In genomic region chr15:102411077-102411476, GRCm38 (mm10) we compare ENCODE assay signal across 11 mouse cellular contexts. TPM values are rescaled to one million over a fixed set of nuclear protein-coding genes. Genes with fewer than 3 reads are reported as not detected.
DNase-seq lines count a peak whose midpoint lies in the region; ATAC-seq and TF ChIP-seq lines count a peak whose summit lies in the region.
"Had no signal": no experiment of that assay in that cellular context is flagged by ENCODE, and none has a peak within 500 bp of the region (broad histone marks: within the 10 kb centered on the region; RNA-seq: fewer than 3 reads in every experiment).

No protein-coding gene starts in this region.

- no peaks in the 10 kb centered on the region for H3K27me3 ChIP-seq in heart, embryonic 11.5 days (ENCODE audit: control insufficient read depth, insufficient read depth, low read length)
- H3K27me3 ChIP-seq in heart, adult 2 months (ENCODE audit: control insufficient read depth, insufficient read depth, low read length): no peaks in the 10 kb centered on the region
- no peaks in the 10 kb centered on the region for H3K27me3 ChIP-seq in midbrain, embryonic 11.5 days (ENCODE audit: control insufficient read depth, insufficient read depth, low read length)
- H3K27me3 ChIP-seq in midbrain, postnatal 0 days (ENCODE audit: insufficient read depth, low read length): no peaks in the 10 kb centered on the region
- no peaks in the 10 kb centered on the region for H3K27me3 ChIP-seq in limb, embryonic 13.5 days
- H3K27me3 ChIP-seq in stomach, embryonic 15.5 days (replicated peaks): no peaks in the 10 kb centered on the region

- no peak overlapping the region for H3K4me3 ChIP-seq in heart, embryonic 11.5 days (ENCODE audit: low read depth, low read length)
- no peak overlapping the region; the same call in 1 of the 2 replicates for H3K4me3 ChIP-seq in heart, adult 2 months
- no peak overlapping the region for H3K4me3 ChIP-seq in midbrain, embryonic 11.5 days (ENCODE audit: low read depth, low read length)
- H3K4me3 ChIP-seq in midbrain, postnatal 0 days (ENCODE audit: low read depth, low read length): no peak overlapping the region
- peak overlapping the region; percentile 13; the same call in 1 of the 2 replicates for H3K4me3 ChIP-seq in limb, embryonic 13.5 days
- H3K4me3 ChIP-seq in stomach, embryonic 15.5 days (replicated peaks): no peak overlapping the region

- H3K9ac ChIP-seq in heart, embryonic 11.5 days (ENCODE audit: low read depth, low read length): no peak overlapping the region
- no peak overlapping the region for H3K9ac ChIP-seq in heart, adult 2 months (ENCODE audit: low read depth, low read length)
- H3K9ac ChIP-seq in midbrain, embryonic 11.5 days (ENCODE audit: low read length): no peak overlapping the region
- H3K9ac ChIP-seq in midbrain, postnatal 0 days (replicated peaks; ENCODE audit: low read length, poor library complexity, severe bottlenecking): no peak overlapping the region
- no peak overlapping the region for H3K9ac ChIP-seq in limb, embryonic 13.5 days
- H3K9ac ChIP-seq in stomach, embryonic 15.5 days: no peak overlapping the region

- H3K4me2 ChIP-seq in heart, embryonic 11.5 days: peak overlapping the region; percentile 29
- 0 out of 2 replicates have a peak overlapping the region, but pooled peaks have one; percentile 15 for H3K4me2 ChIP-seq in midbrain, embryonic 11.5 days
- H3K4me2 ChIP-seq in midbrain, postnatal 0 days (ENCODE audit: low read depth, low read length, poor library complexity, severe bottlenecking): no peak overlapping the region
- peak overlapping the region; percentile 44 for H3K4me2 ChIP-seq in limb, embryonic 13.5 days (replicated peaks)
- H3K4me2 ChIP-seq in stomach, embryonic 15.5 days: peak overlapping the region; percentile 30; the same call in 1 of the 2 replicates

- H3K36me3 ChIP-seq in heart, embryonic 11.5 days (ENCODE audit: control insufficient read depth, insufficient read depth, low read length): peaks cover 37% of the 10 kb centered on the region
- H3K36me3 ChIP-seq in heart, adult 2 months (ENCODE audit: control insufficient read depth, insufficient read depth, low read length): peaks cover 49% of the 10 kb centered on the region
- peaks cover 47% of the 10 kb centered on the region for H3K36me3 ChIP-seq in midbrain, embryonic 11.5 days (ENCODE audit: control insufficient read depth, insufficient read depth, low read length)
- H3K36me3 ChIP-seq in midbrain, postnatal 0 days (ENCODE audit: insufficient read depth, low read length): peaks cover 21% of the 10 kb centered on the region
- H3K36me3 ChIP-seq in limb, embryonic 13.5 days: peaks cover 74% of the 10 kb centered on the region
- peaks cover 41% of the 10 kb centered on the region for H3K36me3 ChIP-seq in stomach, embryonic 15.5 days

- no peak for DNase-seq in heart, adult 2 months
- no peak for DNase-seq in midbrain, embryonic 11.5 days (ENCODE audit: low spot score, missing footprints)
- no peak for DNase-seq in midbrain, postnatal 0 days (ENCODE audit: low spot score)
- DNase-seq: lung, postnatal 36 days had no signal

- 96% methylated on average over 1 of the region's 1 CpGs for WGBS in heart, embryonic 11.5 days (ENCODE audit: insufficient replicate concordance)
- 97% methylated on average over 1 of the region's 1 CpGs for WGBS in heart, adult 2 months
- 91% methylated on average over 1 of the region's 1 CpGs for WGBS in midbrain, embryonic 11.5 days
- WGBS in midbrain, postnatal 0 days: 92% methylated on average over 1 of the region's 1 CpGs
- 95% methylated on average over 1 of the region's 1 CpGs for WGBS in limb, embryonic 13.5 days
- WGBS in stomach, embryonic 15.5 days: 90% methylated on average over 1 of the region's 1 CpGs

- intact Hi-C loops in heart, adult 2 months (cut with DNase I): no loop called here

- peaks cover 11% of the 10 kb centered on the region; the same call in 1 of the 2 replicates for H3K4me1 ChIP-seq in heart, embryonic 11.5 days (ENCODE audit: control insufficient read depth, insufficient read depth, low read length)
- H3K4me1 ChIP-seq in heart, adult 2 months (ENCODE audit: control insufficient read depth, insufficient read depth, low read length): peaks cover 12% of the 10 kb centered on the region
- H3K4me1 ChIP-seq in midbrain, embryonic 11.5 days (ENCODE audit: control insufficient read depth, insufficient read depth, low read length): peaks cover 24% of the 10 kb centered on the region
- peaks cover 12% of the 10 kb centered on the region; the same call in 1 of the 2 replicates for H3K4me1 ChIP-seq in midbrain, postnatal 0 days (ENCODE audit: insufficient read depth, low read length)
- H3K4me1 ChIP-seq in limb, embryonic 13.5 days: peaks cover 48% of the 10 kb centered on the region
- peaks cover 15% of the 10 kb centered on the region; the same call in 1 of the 2 replicates for H3K4me1 ChIP-seq in stomach, embryonic 15.5 days

- no peak for TF ChIP-seq POLR2A in heart, adult 2 months (IDR thresholded peaks at IDR 0.05; ENCODE audit: insufficient read depth, low read depth, low read length)

- H3K27ac ChIP-seq in heart, embryonic 11.5 days (ENCODE audit: low read depth, low read length): no peak overlapping the region
- H3K27ac ChIP-seq in heart, adult 2 months: no peak overlapping the region
- H3K27ac ChIP-seq in midbrain, embryonic 11.5 days (ENCODE audit: low read depth, low read length): no peak overlapping the region
- no peak overlapping the region for H3K27ac ChIP-seq in midbrain, postnatal 0 days (ENCODE audit: low read depth, low read length)
- H3K27ac ChIP-seq in limb, embryonic 13.5 days: no peak overlapping the region
- H3K27ac ChIP-seq in stomach, embryonic 15.5 days: no peak overlapping the region

- TF ChIP-seq EP300 in heart, adult 2 months (IDR thresholded peaks at IDR 0.05; ENCODE audit: insufficient read depth, low read depth, low read length): no peak

- no peak for TF ChIP-seq CTCF in heart, adult 2 months (IDR thresholded peaks at IDR 0.05)
- no peak for TF ChIP-seq CTCF in midbrain, postnatal 0 days (IDR thresholded peaks at IDR 0.05)

- 0 out of 2 replicates have a peak, but pooled peaks cover 2% of the 10 kb centered on the region for H3K79me2 ChIP-seq in heart, adult 2 months (replicated peaks; ENCODE audit: control insufficient read depth, insufficient read depth, low read length)

- H3K9me3 ChIP-seq in heart, embryonic 11.5 days (replicated peaks; ENCODE audit: control insufficient read depth, low read length): no peaks in the 10 kb centered on the region
- H3K9me3 ChIP-seq in midbrain, embryonic 11.5 days (ENCODE audit: control insufficient read depth, low read length): no peaks in the 10 kb centered on the region
- H3K9me3 ChIP-seq in midbrain, postnatal 0 days (ENCODE audit: low read length): no peaks in the 10 kb centered on the region
- H3K9me3 ChIP-seq in limb, embryonic 13.5 days: no peaks in the 10 kb centered on the region
- H3K9me3 ChIP-seq in stomach, embryonic 15.5 days: no peaks in the 10 kb centered on the region

- no peak for ATAC-seq in heart, embryonic 11.5 days (replicated peaks; ENCODE audit: insufficient number of reproducible peaks, low FRiP score, low TSS enrichment)
- no peak for ATAC-seq in midbrain, embryonic 11.5 days (ENCODE audit: low FRiP score)
- no peak for ATAC-seq in midbrain, postnatal 0 days (ENCODE audit: low FRiP score)
- ATAC-seq in limb, embryonic 13.5 days (ENCODE audit: low FRiP score, low read depth): no peak
- ATAC-seq in stomach, embryonic 15.5 days (ENCODE audit: insufficient read depth, low FRiP score, low read depth): no peak
- no peak for ATAC-seq in activated CD4-positive, CD25-positive, alpha-beta regulatory T cell, adult 4 months
- ATAC-seq in megakaryocyte, adult 5-6 weeks (ENCODE audit: poor library complexity, severe bottlenecking): no peak

RNA-seq across cellular contexts. Expression of gene Sp1, which starts 5.1 kb away (rescaled TPM):
- polyA plus RNA-seq in heart, embryonic 11.5 days (2014; fragmentation: Nextera tagmentation; extraction: Ambion mirVana): 7.5 and 8.1 TPM in 2 replicates
- 10 to 100 TPM; 36.5 to 41.5 TPM for total RNA-seq in heart, adult 2 months (2021)
- 9.6 and 17.3 TPM in 2 replicates for polyA plus RNA-seq in heart, adult 2 months (2012; rRNA removed)
- 11.2 and 11.7 TPM in 2 replicates for polyA plus RNA-seq in midbrain, embryonic 11.5 days (2014; fragmentation: Nextera tagmentation; extraction: Ambion mirVana)
- 20.9 and 25.6 TPM in 2 replicates for total RNA-seq in midbrain, postnatal 0 days (2014; rRNA removed)
- polyA plus RNA-seq in midbrain, postnatal 0 days (2015; fragmentation: Nextera tagmentation; extraction: Ambion mirVana): 2.2 and 2.8 TPM in 2 replicates
- 11.6 and 12.0 TPM in 2 replicates for polyA plus RNA-seq in limb, embryonic 13.5 days (2015; fragmentation: Nextera tagmentation; extraction: Ambion mirVana)
- 9.6 and 9.7 TPM in 2 replicates for polyA plus RNA-seq in stomach, embryonic 15.5 days (2015; fragmentation: Nextera tagmentation; extraction: Ambion mirVana)
- 10 to 100 TPM; 20.6 to 21.6 TPM for polyA plus RNA-seq in activated CD4-positive, CD25-positive, alpha-beta regulatory T cell, adult 4 months (2017; shearing (Covaris generic))
- total RNA-seq in megakaryocyte, adult 5-6 weeks (2015): 68.3 and 71.8 TPM in 2 replicates
- 64.1 and 72.2 TPM in 2 replicates for total RNA-seq in megakaryocyte, adult 5-6 weeks (2017)

RNA-seq across cellular contexts. Expression of gene Amhr2, which starts 34.1 kb away (rescaled TPM):
- 0.93 and 1.2 TPM in 2 replicates for polyA plus RNA-seq in heart, embryonic 11.5 days (2014; fragmentation: Nextera tagmentation; extraction: Ambion mirVana)
- total RNA-seq in heart, adult 2 months (2021): under 1 TPM; 0.36 to 0.60 TPM
- polyA plus RNA-seq in heart, adult 2 months (2012; rRNA removed): 0.31 and 0.44 TPM in 2 replicates
- 0.37 TPM in 1 of 2 replicates, not detected in the other for polyA plus RNA-seq in midbrain, embryonic 11.5 days (2014; fragmentation: Nextera tagmentation; extraction: Ambion mirVana)
- total RNA-seq in midbrain, postnatal 0 days (2014; rRNA removed): 0.38 and 0.85 TPM in 2 replicates
- polyA plus RNA-seq in midbrain, postnatal 0 days (2015; fragmentation: Nextera tagmentation; extraction: Ambion mirVana): 0.60 and 1.0 TPM in 2 replicates
- polyA plus RNA-seq in limb, embryonic 13.5 days (2015; fragmentation: Nextera tagmentation; extraction: Ambion mirVana): 0.23 and 0.36 TPM in 2 replicates
- 0.90 and 1.3 TPM in 2 replicates for polyA plus RNA-seq in stomach, embryonic 15.5 days (2015; fragmentation: Nextera tagmentation; extraction: Ambion mirVana)
- polyA plus RNA-seq in activated CD4-positive, CD25-positive, alpha-beta regulatory T cell, adult 4 months (2017; shearing (Covaris generic)): not detected
- total RNA-seq in megakaryocyte, adult 5-6 weeks (2015): not detected in 2 replicates
- total RNA-seq in megakaryocyte, adult 5-6 weeks (2017): not detected in 2 replicates
- total RNA-seq: hematopoietic stem cell, adult 5-6 weeks had no signal

RNA-seq across cellular contexts. Expression of gene Sp7, which starts 44.1 kb away (rescaled TPM):
- 0.20 and 0.52 TPM in 2 replicates for polyA plus RNA-seq in heart, embryonic 11.5 days (2014; fragmentation: Nextera tagmentation; extraction: Ambion mirVana)
- total RNA-seq in heart, adult 2 months (2021): not detected
- 0.06 TPM in 1 of 2 replicates, not detected in the other for polyA plus RNA-seq in heart, adult 2 months (2012; rRNA removed)
- 0.51 and 0.90 TPM in 2 replicates for polyA plus RNA-seq in midbrain, embryonic 11.5 days (2014; fragmentation: Nextera tagmentation; extraction: Ambion mirVana)
- total RNA-seq in midbrain, postnatal 0 days (2014; rRNA removed): 0.47 and 0.60 TPM in 2 replicates
- polyA plus RNA-seq in midbrain, postnatal 0 days (2015; fragmentation: Nextera tagmentation; extraction: Ambion mirVana): 0.10 and 0.31 TPM in 2 replicates
- polyA plus RNA-seq in limb, embryonic 13.5 days (2015; fragmentation: Nextera tagmentation; extraction: Ambion mirVana): 6.0 and 7.4 TPM in 2 replicates
- polyA plus RNA-seq in stomach, embryonic 15.5 days (2015; fragmentation: Nextera tagmentation; extraction: Ambion mirVana): 1.0 and 1.1 TPM in 2 replicates
- not detected for polyA plus RNA-seq in activated CD4-positive, CD25-positive, alpha-beta regulatory T cell, adult 4 months (2017; shearing (Covaris generic))
- total RNA-seq in megakaryocyte, adult 5-6 weeks (2015): not detected in 2 replicates
- not detected in 2 replicates for total RNA-seq in megakaryocyte, adult 5-6 weeks (2017)
- total RNA-seq: hematopoietic stem cell, adult 5-6 weeks had no signal
- polyA plus RNA-seq: small intestine, adult 2 months had no signal

RNA-seq across cellular contexts. Expression of gene Prr13, which starts 47.8 kb away (rescaled TPM):
- 124 and 139 TPM in 2 replicates for polyA plus RNA-seq in heart, embryonic 11.5 days (2014; fragmentation: Nextera tagmentation; extraction: Ambion mirVana)
- 10 to 100 TPM; 22.8 to 23.2 TPM for total RNA-seq in heart, adult 2 months (2021)
- polyA plus RNA-seq in heart, adult 2 months (2012; rRNA removed): 75.5 and 78.4 TPM in 2 replicates
- 92.7 and 110 TPM in 2 replicates for polyA plus RNA-seq in midbrain, embryonic 11.5 days (2014; fragmentation: Nextera tagmentation; extraction: Ambion mirVana)
- 23.1 and 23.2 TPM in 2 replicates for total RNA-seq in midbrain, postnatal 0 days (2014; rRNA removed)
- 93.5 and 99.1 TPM in 2 replicates for polyA plus RNA-seq in midbrain, postnatal 0 days (2015; fragmentation: Nextera tagmentation; extraction: Ambion mirVana)
- 59.5 and 62.6 TPM in 2 replicates for polyA plus RNA-seq in limb, embryonic 13.5 days (2015; fragmentation: Nextera tagmentation; extraction: Ambion mirVana)
- 119 and 120 TPM in 2 replicates for polyA plus RNA-seq in stomach, embryonic 15.5 days (2015; fragmentation: Nextera tagmentation; extraction: Ambion mirVana)
- 1,000 to 10,000 TPM; 1,157 to 1,321 TPM for polyA plus RNA-seq in activated CD4-positive, CD25-positive, alpha-beta regulatory T cell, adult 4 months (2017; shearing (Covaris generic))
- 306 and 344 TPM in 2 replicates for total RNA-seq in megakaryocyte, adult 5-6 weeks (2015)
- 197 and 215 TPM in 2 replicates for total RNA-seq in megakaryocyte, adult 5-6 weeks (2017)

RNA-seq across cellular contexts. Expression of gene Pcbp2, which starts 59.3 kb away (rescaled TPM):
- polyA plus RNA-seq in heart, embryonic 11.5 days (2014; fragmentation: Nextera tagmentation; extraction: Ambion mirVana): 187 and 213 TPM in 2 replicates
- total RNA-seq in heart, adult 2 months (2021): 100 to 1,000 TPM; 442 to 494 TPM
- 384 and 453 TPM in 2 replicates for polyA plus RNA-seq in heart, adult 2 months (2012; rRNA removed)
- 234 and 255 TPM in 2 replicates for polyA plus RNA-seq in midbrain, embryonic 11.5 days (2014; fragmentation: Nextera tagmentation; extraction: Ambion mirVana)
- total RNA-seq in midbrain, postnatal 0 days (2014; rRNA removed): 150 and 181 TPM in 2 replicates
- 90.3 and 103 TPM in 2 replicates for polyA plus RNA-seq in midbrain, postnatal 0 days (2015; fragmentation: Nextera tagmentation; extraction: Ambion mirVana)
- polyA plus RNA-seq in limb, embryonic 13.5 days (2015; fragmentation: Nextera tagmentation; extraction: Ambion mirVana): 262 and 273 TPM in 2 replicates
- 182 and 192 TPM in 2 replicates for polyA plus RNA-seq in stomach, embryonic 15.5 days (2015; fragmentation: Nextera tagmentation; extraction: Ambion mirVana)
- polyA plus RNA-seq in activated CD4-positive, CD25-positive, alpha-beta regulatory T cell, adult 4 months (2017; shearing (Covaris generic)): 100 to 1,000 TPM; 208 to 220 TPM
- total RNA-seq in megakaryocyte, adult 5-6 weeks (2015): 705 and 801 TPM in 2 replicates
- total RNA-seq in megakaryocyte, adult 5-6 weeks (2017): 156 and 205 TPM in 2 replicates
